Mouse (Mus musculus): ENCODE data around the gene Lrr1.
A peak's percentile ranks its signal among the peaks of the same experiment; 100 is the strongest.

DNA sequence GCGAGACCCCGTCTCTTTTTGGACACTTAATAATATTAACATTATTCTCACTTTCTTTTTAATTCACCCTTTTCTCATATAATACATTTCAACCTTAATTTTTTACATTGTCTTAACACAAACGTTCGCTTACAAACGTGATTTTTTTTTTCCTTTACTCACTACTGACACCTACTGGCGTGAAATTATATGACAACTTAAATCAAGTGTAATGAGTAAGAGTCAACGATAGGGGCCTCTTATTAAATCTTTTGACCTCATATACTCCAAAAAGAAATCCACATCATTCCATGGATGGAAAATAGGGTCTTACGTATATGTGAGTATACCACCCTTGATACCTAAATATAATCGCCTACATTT lies 9.1 kb upstream of the Lrr1 start:
- no peak for TF ChIP-seq GABPA (IDR thresholded peaks at IDR 0.05; ENCODE audit: insufficient replicate concordance, low read depth, low read length)
- no peak for TF ChIP-seq SMC3 (IDR thresholded peaks at IDR 0.05; ENCODE audit: low read depth, low read length)
- no peak for TF ChIP-seq EP300 (IDR thresholded peaks at IDR 0.05; ENCODE audit: low read length)
- no peak for TF ChIP-seq TCF12 (IDR thresholded peaks at IDR 0.05; ENCODE audit: low read depth, low read length)
- TF ChIP-seq MAZ (IDR thresholded peaks at IDR 0.05; ENCODE audit: low read depth, low read length): no peak
- no peak for TF ChIP-seq MAX (IDR thresholded peaks at IDR 0.05; ENCODE audit: low read length)
- no peak for TF ChIP-seq POLR2A (IDR thresholded peaks at IDR 0.05; ENCODE audit: low read depth, low read length)
- TF ChIP-seq ZKSCAN1 (IDR thresholded peaks at IDR 0.05; ENCODE audit: borderline replicate concordance, low read depth, low read length): no peak
- no peak for TF ChIP-seq MAFK (IDR thresholded peaks at IDR 0.05; ENCODE audit: insufficient replicate concordance, low read length)
- TF ChIP-seq BHLHE40 (IDR thresholded peaks at IDR 0.05; ENCODE audit: low read depth, low read length): peak; percentile 55
- TF ChIP-seq CTCF (conservative IDR thresholded peaks at IDR 0.05 in 1 of 2, IDR thresholded peaks at IDR 0.05 in 1 of 2; ENCODE audit: low read depth in 2 of 2, low read length in 2 of 2): peak; percentile 52 to 99; a peak in 3 of 4 replicates
- TF ChIP-seq USF1 (IDR thresholded peaks at IDR 0.05; ENCODE audit: low read depth, low read length): no peak
- no peak for TF ChIP-seq MEF2A (IDR thresholded peaks at IDR 0.05; ENCODE audit: borderline replicate concordance, low read depth, low read length)
- no peak for TF ChIP-seq MXI1 (IDR thresholded peaks at IDR 0.05; ENCODE audit: low read depth, low read length)

All from CH12.LX (cell line).